9 mouse cellular contexts compared by ENCODE assay signal in genomic region chr5:73881941-73882340, GRCm38 (mm10).
DNase-seq lines count a peak whose midpoint lies in the region; ATAC-seq and TF ChIP-seq lines count a peak whose summit lies in the region.
"Had no signal": no experiment of that assay in that cellular context is flagged by ENCODE, and none has a peak within 500 bp of the region (broad histone marks: within the 10 kb centered on the region; RNA-seq: fewer than 3 reads in every experiment).

No protein-coding gene starts in this region.

- 24% methylated on average over 5 of the region's 5 CpGs for WGBS in heart, adult 2 months
- 53% methylated on average over 5 of the region's 5 CpGs for WGBS in heart, embryonic 10.5 days
- WGBS in heart, embryonic 16.5 days = 29% methylated on average over 5 of the region's 5 CpGs
- WGBS in limb, embryonic 12.5 days = 20% methylated on average over 5 of the region's 5 CpGs

- peak; percentile 93 for TF ChIP-seq EP300 in heart, adult 2 months (IDR thresholded peaks at IDR 0.05; ENCODE audit: insufficient read depth, low read depth, low read length)

- peak overlapping the region; percentile 45; the same call in 1 of the 2 replicates for H3K27ac ChIP-seq in heart, adult 2 months
- no peak overlapping the region for H3K27ac ChIP-seq in heart, embryonic 10.5 days
- peak overlapping the region; percentile 23 for H3K27ac ChIP-seq in heart, embryonic 16.5 days (ENCODE audit: low read length)
- peak overlapping the region; percentile 56; the same call in 1 of the 2 replicates for H3K27ac ChIP-seq in limb, embryonic 12.5 days

- ATAC-seq in heart, embryonic 16.5 days (replicated peaks; ENCODE audit: extremely low read depth, insufficient read depth, low FRiP score) = peak; percentile 45
- ATAC-seq in limb, embryonic 12.5 days (ENCODE audit: insufficient number of reproducible peaks, insufficient read depth, low FRiP score, low TSS enrichment, low read depth) = no peak

- H3K4me1 ChIP-seq in heart, adult 2 months (ENCODE audit: control insufficient read depth, insufficient read depth, low read length) = peaks cover 2% of the 10 kb centered on the region
- peaks cover 3% of the 10 kb centered on the region; the same call in 1 of the 2 replicates for H3K4me1 ChIP-seq in heart, embryonic 10.5 days
- H3K4me1 ChIP-seq in heart, embryonic 16.5 days (ENCODE audit: control insufficient read depth, insufficient read depth, low read length) = peaks cover 6% of the 10 kb centered on the region
- H3K4me1 ChIP-seq in limb, embryonic 12.5 days (replicated peaks) = peaks cover 12% of the 10 kb centered on the region

- no peak overlapping the region for H3K4me3 ChIP-seq in heart, adult 2 months
- H3K4me3 ChIP-seq in heart, embryonic 10.5 days = no peak overlapping the region
- no peak overlapping the region for H3K4me3 ChIP-seq in heart, embryonic 16.5 days (ENCODE audit: low read length)
- no peak overlapping the region for H3K4me3 ChIP-seq in limb, embryonic 12.5 days (replicated peaks)

- peak; percentile 74 to 75 for DNase-seq in heart, adult 2 months
- DNase-seq in heart, embryonic 10.5 days (ENCODE audit: low spot score) = no peak
- peak; percentile 35 for DNase-seq in cerebellum, adult 9-11 months
- DNase-seq in spleen, postnatal 14 days (ENCODE audit: low spot score in 2 of 2) = no peak
- DNase-seq in left cerebral cortex, postnatal 36 days (ENCODE audit: low spot score in 2 of 2) = no peak
- DNase-seq in frontal cortex, adult 2 months (ENCODE audit: extremely low spot score in 1 of 2, low spot score in 1 of 2) = no peak

- no peaks in the 10 kb centered on the region for H3K27me3 ChIP-seq in heart, adult 2 months (ENCODE audit: control insufficient read depth, insufficient read depth, low read length)
- H3K27me3 ChIP-seq in heart, embryonic 10.5 days (ENCODE audit: insufficient read depth, poor library complexity, severe bottlenecking) = no peaks in the 10 kb centered on the region
- no peaks in the 10 kb centered on the region for H3K27me3 ChIP-seq in heart, embryonic 16.5 days (ENCODE audit: control insufficient read depth, insufficient read depth, low read length)
- H3K27me3 ChIP-seq in limb, embryonic 12.5 days = no peaks in the 10 kb centered on the region
- H3K27me3 ChIP-seq: CH12.LX had no signal

- H3K79me2 ChIP-seq in heart, adult 2 months (replicated peaks; ENCODE audit: control insufficient read depth, insufficient read depth, low read length) = no peaks in the 10 kb centered on the region

- TF ChIP-seq POLR2A in heart, adult 2 months (IDR thresholded peaks at IDR 0.05; ENCODE audit: insufficient read depth, low read depth, low read length) = no peak

- TF ChIP-seq CTCF in heart, adult 2 months (IDR thresholded peaks at IDR 0.05) = peak; percentile 43

- H3K9me3 ChIP-seq in heart, embryonic 10.5 days = no peaks in the 10 kb centered on the region
- H3K9me3 ChIP-seq in heart, embryonic 16.5 days (replicated peaks; ENCODE audit: control insufficient read depth, low read length) = no peaks in the 10 kb centered on the region
- no peaks in the 10 kb centered on the region for H3K9me3 ChIP-seq in limb, embryonic 12.5 days

- H3K36me3 ChIP-seq in heart, adult 2 months (ENCODE audit: control insufficient read depth, insufficient read depth, low read length) = no peaks in the 10 kb centered on the region
- no peaks in the 10 kb centered on the region for H3K36me3 ChIP-seq in heart, embryonic 10.5 days
- H3K36me3 ChIP-seq in heart, embryonic 16.5 days (ENCODE audit: control insufficient read depth, insufficient read depth) = no peaks in the 10 kb centered on the region
- H3K36me3 ChIP-seq in limb, embryonic 12.5 days = no peaks in the 10 kb centered on the region

- no peak overlapping the region for H3K4me2 ChIP-seq in heart, embryonic 16.5 days (ENCODE audit: low read depth, low read length)
- H3K4me2 ChIP-seq in limb, embryonic 12.5 days = no peak overlapping the region

- no peak overlapping the region for H3K9ac ChIP-seq in heart, adult 2 months (ENCODE audit: low read depth, low read length)
- H3K9ac ChIP-seq in heart, embryonic 16.5 days (ENCODE audit: low read length) = no peak overlapping the region
- no peak overlapping the region for H3K9ac ChIP-seq in limb, embryonic 12.5 days (replicated peaks)

- intact Hi-C loops in heart, adult 2 months (cut with DNase I) = no loop called here
- intact Hi-C loops in left cerebral cortex, postnatal 36 days (cut with DNase I) = no loop called here

Comparison
In these comparisons a context has a peak if more than half of its experiments do, and no peak if none do; other contexts are left out.
1. DNase-seq: peak in heart, adult 2 months (2 of 2) and cerebellum, adult 9-11 months (single experiment); none in heart, embryonic 10.5 days (single experiment), spleen, postnatal 14 days (0 of 2), left cerebral cortex, postnatal 36 days (0 of 2) and frontal cortex, adult 2 months (0 of 2).